Mouse (Mus musculus): ENCODE measurements around the gene Ston1.

Ston1 gene

DNA sequence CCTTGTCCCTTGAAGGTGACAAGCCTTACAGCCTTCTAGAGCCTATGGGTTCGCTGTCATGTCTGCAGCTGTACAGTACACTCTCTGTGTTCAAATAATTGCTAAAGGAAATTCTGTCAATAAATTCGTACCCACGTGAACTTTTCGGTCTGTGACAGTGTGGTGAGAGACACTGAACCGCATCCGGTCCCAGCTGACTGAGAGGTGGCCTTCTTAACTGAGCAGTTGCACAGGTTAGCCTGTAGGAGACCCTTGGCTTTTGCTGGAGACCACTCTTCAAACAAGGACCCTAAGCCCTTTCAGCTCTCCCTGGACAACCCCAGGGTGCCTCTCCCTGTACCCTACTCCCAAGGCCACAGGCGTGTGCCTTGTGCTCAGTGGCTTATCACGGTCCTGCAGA is 9.3 kb upstream of the Ston1 start:
- DNase-seq = no peak

DNA sequence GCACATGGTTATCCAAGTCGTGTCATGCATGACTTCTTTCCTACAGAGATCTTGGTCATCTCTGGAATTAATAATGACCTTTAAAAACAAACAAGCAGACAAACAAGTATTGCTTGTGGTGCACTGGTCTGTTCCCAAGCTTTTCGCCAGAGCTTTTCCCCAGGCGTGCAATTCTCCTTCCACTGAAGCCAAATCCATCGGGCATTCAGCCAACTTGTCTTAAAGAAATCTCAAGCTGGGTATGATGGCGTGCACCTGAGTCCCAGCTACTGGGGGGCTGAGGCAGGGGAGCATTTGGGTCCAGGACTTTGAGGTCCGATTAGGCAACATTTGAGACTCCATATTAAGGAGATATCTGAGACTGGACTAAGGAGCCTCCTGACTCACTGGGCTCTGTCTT is 7.2 kb upstream of the Ston1 start:
- DNase-seq = no peak

DNA sequence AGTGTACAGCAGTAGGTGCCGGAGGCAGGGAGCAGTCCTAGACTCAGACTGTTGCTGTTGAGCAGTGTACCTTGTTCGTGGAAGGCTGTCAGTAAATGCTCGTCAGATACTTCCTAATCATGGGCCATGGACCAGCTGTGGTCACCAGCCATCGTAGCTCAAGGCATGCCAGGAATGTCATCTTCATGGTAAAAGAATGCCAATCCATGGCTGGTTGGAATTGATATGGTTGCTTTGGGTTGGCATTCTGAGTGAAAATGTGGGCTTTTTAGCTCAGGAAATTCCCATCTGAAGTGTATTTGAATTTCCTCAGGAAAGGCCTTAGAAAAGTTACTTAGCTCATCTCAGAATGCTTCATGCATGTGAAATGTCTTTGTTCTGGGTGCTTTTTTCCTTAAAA is 2.4 kb upstream of the Ston1 start:
- DNase-seq = no peak

DNA sequence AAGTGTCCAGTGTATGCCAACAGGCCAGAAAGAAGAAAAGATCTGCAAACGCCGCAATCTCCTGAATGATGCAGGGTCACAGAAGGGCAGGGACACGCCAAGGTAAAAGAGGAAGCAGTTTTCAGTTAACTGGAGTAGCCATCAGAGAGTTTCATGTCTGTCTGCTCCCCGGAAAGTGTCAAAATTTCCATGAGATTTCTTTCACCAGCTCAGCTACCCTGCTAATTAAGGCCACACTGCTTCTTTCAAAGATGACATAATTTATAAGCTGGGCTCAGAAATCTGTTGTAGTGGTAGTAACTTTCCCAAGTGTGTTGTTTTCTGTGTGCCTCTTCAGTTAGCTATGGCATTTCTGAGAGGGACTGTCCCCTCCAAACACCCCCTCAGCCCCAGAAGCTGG is 1.4 kb upstream of the Ston1 start:
- DNase-seq = no peak

DNA sequence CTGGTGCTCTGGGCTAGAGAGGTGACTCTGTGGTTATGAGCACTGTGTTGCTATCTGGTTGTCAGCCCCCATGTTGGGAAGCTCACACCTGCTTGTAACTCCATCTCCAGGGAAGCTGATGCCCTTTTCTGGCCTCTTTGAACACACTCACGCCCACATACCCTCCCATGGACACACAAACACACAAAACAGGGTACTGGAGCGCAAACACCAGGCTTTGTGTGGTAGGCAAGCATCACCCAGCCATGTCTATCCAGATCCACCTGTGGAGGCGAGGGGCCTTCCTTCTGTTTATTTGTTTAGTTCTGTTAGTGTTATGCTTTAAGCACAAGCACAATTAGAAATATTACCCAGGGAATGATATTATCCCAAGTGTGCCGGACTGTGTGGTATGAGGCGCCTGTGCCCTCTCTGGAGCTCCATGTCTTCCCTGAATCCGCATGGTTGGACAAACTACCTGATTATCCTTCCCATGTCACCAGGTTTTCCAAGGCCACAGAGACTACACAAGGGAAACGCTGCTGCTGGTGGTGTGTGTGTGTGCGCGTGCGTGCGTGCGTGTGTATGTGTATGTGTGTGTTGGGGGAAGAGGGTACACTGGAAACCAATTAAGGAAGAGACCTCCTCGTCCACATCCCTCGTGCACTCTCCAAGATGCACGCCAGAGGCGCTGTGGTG is 801 bp upstream of the Ston1 start:
- DNase-seq = no peak

DNA sequence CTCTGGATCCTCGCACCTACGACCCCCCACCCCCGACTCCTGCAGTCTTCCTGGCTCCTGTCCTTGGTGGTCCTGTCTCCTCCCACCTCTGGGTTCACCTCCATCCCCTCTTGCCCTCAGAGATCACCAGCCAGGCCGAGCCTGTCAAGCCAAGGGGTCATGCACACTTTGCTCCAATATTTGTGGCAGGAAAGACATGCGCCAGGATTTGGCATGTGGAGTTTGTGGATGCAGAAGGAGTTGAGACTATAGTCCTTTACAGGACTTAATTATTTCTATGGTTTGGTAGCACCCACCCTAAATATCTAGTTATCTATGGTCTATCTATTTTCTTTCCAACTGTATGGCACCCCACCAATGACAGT is 554 bp downstream of the Ston1 start:
- no peak for DNase-seq

DNA sequence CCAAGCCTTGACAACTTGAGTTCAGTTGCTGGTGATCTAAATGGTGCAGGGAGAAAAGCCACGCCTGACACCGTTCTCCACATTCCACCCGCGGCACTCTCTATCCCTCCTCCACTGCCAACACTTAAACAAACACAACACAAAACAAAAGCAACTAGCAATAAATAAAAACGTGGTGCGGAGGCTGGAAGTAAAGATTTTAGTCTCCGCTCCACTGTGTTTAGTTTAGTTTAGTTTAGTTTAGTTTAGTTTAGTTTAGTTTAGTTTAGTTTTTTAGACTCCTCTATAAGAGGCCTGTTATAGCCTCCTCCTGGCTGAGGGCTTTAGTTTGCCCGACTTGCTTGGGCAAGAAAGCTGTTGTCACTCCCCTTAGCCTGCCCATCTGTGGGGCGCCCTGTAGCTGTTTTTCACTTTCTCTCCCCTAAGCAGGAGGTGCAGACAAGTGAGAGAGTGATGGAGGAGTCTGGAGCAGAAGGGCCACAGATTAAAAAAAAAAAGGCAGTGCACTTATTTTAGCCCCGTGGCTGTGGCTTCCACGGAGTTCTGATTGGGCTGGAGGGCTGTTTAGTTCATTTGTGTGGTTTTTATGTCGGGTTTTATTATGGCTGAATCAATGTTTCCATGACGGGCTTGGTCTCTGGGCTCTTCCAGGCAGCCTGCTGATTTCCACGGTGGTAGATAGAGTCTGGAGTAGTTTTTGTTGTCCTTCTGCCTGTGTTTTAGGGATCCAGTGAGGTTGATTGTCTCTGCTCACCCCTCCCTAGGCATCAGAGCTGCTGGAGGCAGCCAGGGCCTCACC is 1.3 kb downstream of the Ston1 start:
- DNase-seq = no peak

DNA sequence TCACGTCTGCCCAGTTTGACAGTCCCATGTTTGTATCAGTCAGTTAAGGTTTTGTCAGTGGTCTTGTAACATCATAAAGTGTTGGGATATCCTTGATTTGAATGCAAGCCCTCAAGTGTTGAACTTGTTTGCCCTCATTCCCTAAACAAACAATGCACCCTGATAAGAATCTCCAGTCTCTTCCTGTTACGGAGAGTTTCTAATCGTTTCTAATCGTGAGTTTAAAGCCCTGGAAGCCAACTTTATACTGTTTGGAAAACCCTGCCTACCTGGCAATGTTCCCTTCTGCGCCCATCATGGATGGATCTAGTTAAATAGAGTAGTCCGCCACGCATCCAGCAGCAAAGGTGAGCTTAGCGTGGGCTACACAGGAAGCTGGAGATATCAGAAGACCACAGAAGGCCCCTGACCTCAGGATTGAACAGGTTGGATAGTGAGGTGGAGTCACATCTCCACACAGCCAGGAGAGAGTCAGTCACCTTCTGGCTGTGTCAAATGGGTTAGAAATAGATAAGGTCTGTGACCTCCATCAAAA is 3.1 kb downstream of the Ston1 start:
- DNase-seq = peak; percentile 60

DNA sequence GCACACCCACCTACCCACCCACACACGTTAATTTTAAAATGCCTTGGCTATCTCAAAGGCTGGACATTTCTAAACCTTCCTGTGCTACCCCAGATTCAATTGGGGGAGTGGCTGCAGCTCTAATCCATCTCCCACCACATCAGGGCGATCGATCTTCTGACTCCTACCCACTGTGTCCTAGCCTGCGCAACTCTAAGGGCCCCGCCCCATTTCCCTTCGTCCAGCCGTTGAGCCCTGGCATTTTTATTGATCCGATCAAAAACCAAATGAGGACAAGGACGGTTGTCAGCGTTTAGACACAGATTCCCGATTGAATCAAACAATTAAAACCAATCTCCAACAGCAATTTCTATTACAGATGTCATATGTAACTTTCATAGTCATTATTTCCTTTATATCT is 6.5 kb downstream of the Ston1 start:
- no peak for DNase-seq

DNA sequence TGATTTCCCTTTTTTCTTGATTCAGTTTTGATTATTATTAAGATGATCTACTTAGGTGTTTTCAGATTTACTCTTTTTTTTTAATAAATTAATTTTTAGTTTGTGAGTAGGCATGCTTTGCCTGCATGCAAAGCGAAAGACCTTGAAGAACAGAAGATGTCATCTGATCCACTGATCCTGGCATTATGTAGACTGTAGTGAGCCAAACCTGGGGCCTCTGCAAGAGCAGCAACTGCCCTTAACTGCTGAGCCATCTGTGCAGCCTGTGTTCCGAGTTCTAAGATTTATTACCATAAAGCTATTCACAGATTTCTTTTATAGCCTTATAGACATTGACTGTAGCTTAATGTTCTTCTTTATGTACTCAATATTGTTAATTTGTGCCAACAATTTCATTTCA is 8.6 kb downstream of the Ston1 start:
- DNase-seq = no peak

DNA sequence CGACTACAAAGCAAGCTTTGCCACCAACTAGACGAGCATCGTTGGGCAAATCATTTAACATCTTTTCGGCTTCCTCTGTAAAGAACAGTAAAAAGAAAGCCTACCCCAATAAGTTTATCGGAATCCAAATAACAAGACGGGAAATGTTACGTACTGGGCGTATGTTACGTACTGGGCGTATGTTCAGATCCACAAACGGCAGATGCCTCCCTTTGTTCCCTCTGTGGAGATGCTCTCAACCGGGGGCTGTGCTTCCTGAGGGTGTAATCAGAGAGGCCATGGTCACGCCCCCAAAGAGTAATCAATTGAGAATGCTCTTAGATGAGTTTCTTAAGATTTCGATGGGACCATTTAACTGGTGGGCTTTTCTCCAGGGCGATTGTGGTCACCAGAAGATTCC is 11.9 kb downstream of the Ston1 start:
- DNase-seq = no peak

DNA sequence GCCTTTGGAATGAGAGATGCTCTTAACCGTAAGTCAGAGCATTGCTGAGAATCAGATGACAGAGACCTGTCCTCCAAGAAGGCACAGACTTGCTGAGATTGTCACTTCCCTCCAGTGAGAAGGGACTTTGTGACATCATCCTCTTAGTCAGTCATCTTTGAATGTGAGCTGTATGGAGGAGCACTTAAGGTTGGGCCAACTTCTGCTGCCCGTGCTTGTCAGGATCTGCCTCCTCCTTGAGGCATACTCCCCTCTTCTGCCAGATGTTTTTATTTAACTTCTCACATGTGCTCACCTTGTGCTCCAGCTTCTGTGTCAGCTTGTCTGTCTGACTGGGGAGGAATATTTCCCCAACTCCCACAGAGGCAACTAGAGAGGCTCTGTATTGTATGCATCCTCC is 13.6 kb downstream of the Ston1 start:
- DNase-seq = no peak

DNA sequence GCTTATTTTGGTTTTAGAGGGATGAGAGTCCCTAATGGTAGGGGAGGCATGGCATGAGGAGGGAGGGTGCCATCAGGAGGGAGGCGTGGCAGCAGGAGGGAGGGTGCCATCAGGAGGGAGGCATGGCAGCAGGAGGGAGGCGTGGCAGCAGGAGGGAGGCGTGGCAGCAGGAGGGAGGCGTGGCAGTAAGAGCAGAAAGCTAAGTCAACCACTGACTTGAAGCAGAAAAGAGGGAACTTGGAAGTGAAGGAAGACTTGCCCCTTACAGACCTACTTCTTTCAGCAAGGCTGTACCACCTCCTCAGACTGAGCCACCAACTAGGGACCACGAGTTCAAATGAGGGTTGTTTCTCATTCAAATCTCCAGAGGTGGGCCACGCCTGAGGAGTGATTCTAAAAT is 15.7 kb downstream of the Ston1 start:
- DNase-seq = no peak

DNA sequence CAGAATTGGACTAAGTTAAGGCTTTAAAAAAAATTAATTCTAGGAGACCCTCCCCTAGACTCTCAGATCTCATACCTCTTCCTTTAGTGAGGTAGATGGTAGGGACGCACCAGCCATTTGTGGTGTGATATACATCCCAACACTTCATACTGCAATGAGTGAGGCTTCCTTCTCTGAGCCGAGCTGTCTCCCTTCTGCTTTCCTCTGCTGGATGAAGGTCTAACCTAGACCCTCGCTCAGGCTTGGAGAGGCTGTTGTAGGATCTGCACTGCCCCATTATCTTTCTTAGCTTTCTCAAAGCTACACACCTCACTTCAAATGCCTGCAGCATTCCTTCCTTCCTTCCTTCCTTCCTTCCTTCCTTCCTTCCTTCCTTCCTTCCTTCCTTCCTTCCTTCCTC is 16.2 kb downstream of the Ston1 start:
- DNase-seq = no peak

DNA sequence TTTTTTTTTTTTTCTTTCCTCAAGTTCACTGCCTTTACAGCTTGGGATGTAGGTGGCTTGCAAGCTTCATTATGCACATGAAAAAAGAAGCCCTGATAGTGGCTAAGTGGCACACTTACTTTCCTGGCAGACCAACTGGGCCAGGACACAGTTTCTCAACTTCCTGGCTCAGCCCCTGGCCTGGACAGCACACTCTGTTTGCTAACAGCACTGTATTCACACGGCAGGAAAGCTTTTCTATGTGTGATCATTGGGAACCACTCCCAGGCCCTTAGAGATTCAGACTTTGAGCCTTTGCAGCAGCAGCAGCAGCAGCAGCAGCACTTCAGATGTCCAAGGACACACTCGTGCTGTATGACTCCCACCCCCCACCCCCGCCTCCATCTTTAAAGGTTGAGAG is 16.8 kb downstream of the Ston1 start:
- DNase-seq = peak; percentile 68

DNA sequence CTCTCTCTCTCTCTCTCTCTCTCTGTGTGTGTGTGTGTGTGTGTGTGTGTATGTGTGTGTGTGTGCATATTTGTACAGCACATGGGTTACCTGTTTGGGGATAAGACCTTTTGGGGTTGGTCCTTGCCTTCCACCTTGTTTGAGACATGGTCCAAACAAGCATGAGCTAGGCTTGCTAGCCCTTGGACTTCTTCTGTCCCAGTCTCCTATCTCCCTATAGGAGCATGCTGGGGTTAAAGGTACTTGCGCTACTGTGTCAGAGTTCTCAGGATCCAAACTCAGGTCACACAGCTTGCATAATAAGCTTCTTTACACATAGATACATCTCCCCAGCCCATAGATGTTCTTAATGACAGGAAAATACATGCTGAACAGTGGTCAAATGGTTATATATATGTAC is 17.2 kb downstream of the Ston1 start:
- DNase-seq = no peak

DNA sequence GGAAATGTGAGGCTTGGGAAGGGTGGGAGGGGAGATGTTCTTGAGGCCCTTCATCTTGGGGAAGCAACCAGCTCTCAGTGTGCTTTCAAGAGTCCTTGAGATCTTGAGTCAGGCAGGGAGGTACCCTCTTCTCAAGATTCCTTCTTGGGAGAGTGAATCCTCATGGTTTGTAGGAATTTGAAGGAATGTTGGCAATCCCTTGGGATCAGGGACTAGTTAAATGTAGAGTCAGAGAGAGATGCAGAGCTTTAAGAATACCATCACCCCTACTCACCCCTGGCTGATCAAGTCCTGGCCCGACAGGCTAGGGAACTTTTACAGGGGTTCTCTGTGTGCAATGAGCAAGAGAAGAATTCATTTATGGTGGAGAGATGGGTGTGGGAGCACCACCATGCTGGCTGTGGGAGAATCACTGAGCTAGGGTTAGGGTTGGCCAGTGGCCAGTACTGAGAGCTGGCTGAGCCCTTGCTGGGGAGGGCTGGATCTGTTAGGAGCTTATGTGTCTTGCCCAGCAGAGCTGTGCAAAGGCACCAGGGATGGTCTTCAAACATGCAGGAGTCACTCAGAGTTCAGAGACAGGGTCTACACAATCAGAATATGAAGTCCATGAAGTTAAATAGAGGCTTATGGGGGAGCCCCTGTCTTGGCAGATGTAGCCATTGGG is 18.1 kb downstream of the Ston1 start:
- no peak for DNase-seq

DNA sequence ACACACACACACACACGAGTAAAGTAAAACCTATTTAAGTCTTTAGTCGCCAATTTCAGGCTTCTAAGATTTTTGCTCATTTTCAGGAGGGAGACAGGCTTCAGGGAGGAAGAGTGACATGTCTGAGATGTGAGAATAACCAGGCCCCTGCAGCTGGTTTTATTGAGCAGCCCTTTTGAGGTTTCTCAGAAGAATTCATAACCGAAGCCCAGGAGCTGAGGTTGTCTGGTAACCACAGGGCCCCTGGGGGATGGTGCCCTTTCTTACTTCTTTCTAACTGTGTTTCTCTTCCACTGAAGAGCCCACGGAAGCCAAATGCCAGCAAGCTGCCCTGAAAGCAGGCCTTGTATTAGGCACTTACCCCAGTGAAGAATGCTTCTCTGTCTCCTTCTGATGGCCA is 23.5 kb downstream of the Ston1 start:
- DNase-seq = no peak

DNA sequence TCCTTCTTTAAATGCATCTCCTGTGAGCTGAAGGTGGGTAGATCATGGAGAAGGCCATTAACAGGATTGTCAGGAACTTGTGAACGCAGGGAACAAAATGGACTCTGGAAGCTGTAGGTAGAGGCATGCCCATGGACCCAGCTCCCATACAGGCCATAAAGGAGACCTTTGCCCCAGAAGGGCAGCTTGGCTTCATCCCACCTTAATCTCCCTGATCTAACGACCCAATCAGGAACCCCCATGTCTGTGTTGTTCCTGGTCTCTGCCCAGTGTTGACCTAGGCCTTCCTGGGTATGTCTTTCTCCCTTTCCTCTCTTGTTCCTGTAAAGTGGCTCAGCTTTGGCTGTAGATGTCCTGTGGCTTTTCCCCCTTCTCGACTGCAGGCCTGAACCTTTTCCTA is 23.9 kb downstream of the Ston1 start:
- DNase-seq = no peak

DNA sequence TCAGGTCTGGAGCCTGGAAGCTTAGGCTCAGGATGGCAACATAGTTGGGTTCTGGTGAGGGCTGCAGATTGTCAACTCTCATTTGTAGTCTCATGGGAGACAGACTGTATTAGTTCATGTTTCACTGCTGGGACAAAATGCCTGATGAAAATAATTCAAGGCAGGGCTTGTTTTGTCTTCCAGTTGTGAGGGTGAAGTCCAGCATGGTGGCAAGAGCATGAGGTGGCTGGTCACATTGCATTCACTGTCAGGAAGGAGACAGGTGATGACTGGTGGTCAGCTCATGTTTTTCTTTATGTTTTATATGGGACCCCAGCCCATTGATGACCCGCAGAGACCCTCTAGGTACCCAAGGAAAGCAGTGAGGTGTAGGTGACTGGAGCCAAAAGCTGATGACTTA is 25.2 kb downstream of the Ston1 start:
- DNase-seq = no peak

DNA sequence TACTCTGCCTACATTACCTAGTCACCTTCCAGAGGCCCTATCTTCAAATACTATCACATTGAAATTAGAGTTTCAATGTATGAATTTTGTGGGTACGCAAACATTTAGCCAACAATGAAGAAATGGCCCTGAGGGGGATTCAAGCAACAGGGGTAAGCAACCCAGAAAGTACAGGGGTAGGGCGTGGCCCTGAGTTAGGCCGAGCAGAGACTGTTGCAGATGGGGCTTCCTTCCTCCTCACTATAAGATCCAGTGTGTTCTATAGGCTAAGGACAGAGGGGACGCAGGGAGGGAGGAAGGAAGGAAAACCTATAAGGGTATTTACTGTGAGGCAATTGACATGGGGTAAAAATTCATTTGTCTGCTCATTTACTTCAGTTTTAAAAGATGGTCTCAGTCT is 26.9 kb downstream of the Ston1 start:
- no peak for DNase-seq

DNA sequence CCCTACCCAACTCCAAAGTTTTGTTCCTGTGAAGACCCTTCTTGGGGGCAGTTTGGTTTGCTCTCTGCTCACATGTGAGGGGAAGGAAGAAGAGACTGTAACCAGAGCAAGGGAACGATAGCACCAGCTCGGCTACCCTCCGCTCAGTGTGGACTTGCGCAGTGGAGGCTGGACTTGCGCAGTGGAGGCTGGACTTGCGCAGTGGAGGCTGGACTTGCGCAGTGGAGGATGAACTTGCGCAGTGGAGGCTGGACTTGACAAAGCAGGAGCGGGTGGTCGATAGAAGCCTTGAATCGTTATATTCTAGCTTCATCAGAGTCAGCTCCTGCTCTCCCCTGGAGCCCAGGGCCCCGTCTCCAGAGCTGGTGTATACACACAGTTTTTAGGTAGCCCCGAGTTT is 27.9 kb downstream of the Ston1 start:
- no peak for DNase-seq

DNA sequence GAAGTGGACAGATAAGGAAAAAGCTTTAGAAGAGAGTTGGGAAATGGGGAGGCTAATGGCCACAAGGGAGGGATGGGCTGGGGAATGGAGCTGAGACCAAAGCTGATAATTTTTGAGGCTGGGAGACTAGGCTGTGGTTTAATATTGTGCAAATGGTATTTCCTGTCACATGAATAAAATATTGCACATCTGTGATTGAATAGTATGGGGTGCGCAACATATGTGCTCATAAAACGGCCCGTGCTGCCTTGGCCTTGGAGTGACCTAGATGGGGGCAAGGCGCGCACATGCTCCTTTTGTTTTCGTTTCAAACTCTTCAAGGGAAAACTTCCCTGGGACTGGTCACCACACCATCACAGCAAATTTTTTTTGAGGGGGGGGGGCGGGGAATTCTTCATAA is 28.4 kb downstream of the Ston1 start:
- DNase-seq = no peak

DNA sequence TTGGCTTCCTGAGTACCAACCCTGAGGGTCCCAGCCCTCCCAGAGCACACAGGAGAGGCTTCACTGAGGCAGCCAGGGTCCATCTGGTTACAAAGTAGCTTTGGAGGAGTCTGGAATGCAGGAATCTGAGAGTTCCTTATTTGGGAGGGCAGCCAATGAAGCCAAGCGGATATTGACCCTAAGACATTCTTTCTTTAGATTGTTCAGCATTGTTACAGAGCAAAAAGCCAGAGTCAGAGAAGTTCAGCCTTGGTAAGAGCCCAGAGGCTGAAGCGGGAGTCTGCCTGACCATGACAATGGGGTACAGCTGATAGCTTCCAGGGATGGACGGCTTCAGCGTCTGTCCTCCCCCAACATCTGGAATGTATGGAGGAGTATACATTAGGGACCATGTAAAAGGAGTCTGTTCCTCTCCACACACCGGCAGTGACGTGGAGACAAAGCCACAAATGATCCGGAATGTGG is 28.9 kb downstream of the Ston1 start:
- peak; percentile 34 for DNase-seq
